Mouse (Mus musculus): Measurements from ENCODE around the gene Smad3. TPM values are rescaled to one million over a fixed set of nuclear protein-coding genes. Genes with fewer than 3 reads are reported as not detected.

The Smad3 gene
- 10 to 100 TPM; 14.9 to 41.3 TPM for polyA plus RNA-seq (2017; shearing (Covaris generic))

DNA sequence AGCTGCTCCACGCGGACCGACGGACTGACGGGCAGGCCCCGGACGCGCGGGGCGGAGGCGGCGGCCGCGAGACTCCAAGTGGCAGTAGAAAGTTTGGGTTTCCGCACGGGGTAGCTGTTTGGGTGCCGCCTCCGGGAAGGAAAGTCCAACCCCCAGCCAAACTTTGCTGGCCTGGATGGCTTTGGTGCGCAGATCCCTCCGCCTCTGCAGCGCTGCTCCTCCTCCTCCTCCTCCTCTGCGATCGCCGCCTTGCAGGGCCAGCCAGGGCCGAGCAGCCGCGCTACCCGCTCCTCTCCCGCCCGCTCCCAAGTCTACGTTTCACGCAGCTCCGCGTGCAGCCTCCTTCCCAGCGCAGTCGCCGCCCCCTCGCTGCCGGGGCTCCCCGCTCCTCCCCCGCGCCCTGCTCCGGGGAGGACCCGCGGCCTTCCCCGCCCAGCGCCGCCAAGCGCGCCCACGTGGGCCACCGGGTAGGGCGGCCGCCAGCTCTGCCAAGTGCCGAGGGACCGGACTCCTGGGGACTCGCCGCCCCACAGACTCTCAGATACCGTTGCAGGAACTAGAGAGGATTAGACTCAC lies at the start of gene Smad3:
Gene Smad3, minus strand, starts transcription at position 130 of the 576 bp plus-strand sequence.

DNA sequence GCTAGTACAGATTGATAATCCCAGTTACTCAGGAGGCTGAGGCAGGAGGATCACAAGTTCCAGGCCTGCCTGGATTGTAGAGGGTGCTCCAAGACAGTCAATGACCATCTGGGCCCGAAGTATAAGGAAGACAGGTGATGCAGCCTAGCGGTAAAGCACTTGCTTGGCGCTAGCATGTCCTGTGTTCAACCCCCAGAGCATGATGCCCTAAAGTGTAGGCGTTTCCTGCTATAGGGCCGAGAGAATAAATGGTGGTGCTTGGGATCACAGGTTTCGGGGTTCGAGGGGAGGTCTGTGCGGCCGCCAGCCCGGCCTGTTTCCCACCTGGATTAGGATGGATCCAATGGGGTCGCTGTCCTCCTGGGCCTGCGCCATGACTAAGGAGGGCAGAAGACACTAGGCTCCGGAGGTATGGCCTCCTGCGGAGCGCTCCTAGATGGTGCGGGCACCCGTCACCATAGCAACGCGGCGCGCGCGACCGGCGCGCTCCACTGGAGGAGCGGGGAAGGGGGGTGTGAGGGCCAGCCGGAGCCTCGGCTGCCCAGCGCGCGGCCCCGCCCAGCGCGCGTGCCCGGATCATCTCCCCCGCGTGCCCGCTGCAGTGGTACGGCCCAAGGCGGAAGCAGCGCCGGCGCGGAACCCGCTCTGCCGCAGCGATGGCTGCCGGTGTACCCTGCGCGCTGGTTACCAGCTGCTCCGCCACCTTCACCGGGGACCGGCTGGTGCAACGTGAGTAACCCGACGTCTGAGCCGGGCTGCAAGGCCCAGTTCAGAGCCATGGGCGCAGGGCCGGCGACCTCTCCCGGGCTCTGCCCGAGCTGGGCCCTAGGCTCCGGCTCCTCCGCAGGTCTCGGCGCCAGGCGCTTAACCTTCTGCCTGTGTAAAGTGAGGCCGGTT lies 155.5 kb downstream of the Smad3 start, which contains the start of the genes Iqch and Aagab:
Gene Iqch, minus strand, starts transcription at position 451 of the 897 bp plus-strand sequence.
Gene Aagab, plus strand, starts transcription at position 618 of the 897 bp plus-strand sequence.

Other genes with a start within 250 kb of the Smad3 start
- gene Iqch, start 155.5 kb downstream of the Smad3 start, polyA plus RNA-seq (2017; shearing (Covaris generic)) = under 1 TPM in 1 of 2 experiments, not detected in 1; 0.31 TPM
- 10 to 100 TPM; 38.6 to 45.2 TPM for gene Aagab, start 155.3 kb downstream of the Smad3 start, polyA plus RNA-seq (2017; shearing (Covaris generic))

All from activated CD4-positive, CD25-positive, alpha-beta regulatory T cell (primary cell).